Mouse (Mus musculus): ENCODE measurements around the gene Gm15093. TPM values are rescaled to one million over a fixed set of nuclear protein-coding genes. Genes with fewer than 3 reads are reported as not detected.

Gm15093 gene
- not detected in 2 replicates for polyA plus RNA-seq (2015; fragmentation: Nextera tagmentation; extraction: Ambion mirVana)

DNA sequence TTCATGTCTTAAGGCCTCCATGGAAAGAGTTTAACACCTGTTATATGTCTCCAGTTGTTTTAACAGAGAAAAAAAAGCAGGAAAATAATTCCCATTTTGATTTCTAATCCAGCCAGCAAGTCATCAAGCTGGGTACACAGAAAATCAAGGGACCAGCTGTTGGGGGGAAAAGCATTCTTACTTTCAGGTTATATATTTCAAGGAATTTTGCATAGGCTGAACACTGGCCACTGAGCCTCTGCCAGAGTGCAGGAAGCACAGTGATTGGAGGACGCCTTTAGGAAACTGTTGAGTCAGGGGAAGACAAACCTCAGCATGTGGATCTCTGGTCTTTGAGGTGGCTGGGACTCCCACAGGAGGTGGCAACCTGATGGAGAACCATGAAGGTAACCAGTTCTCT lies at the start of gene Gm15093:
Gene Gm15093 (plus strand): TSS at position 301 of the 400 bp plus-strand sequence.

Other genes with a start within 250 kb of the Gm15093 start
- gene Ott, start 198.1 kb upstream of the Gm15093 start, polyA plus RNA-seq (2015; fragmentation: Nextera tagmentation; extraction: Ambion mirVana), result not detected in 2 replicates
- gene Gm15085, start 175.2 kb downstream of the Gm15093 start, polyA plus RNA-seq (2015; fragmentation: Nextera tagmentation; extraction: Ambion mirVana), result not detected in 2 replicates